Mouse (Mus musculus): ENCODE measurements at regions not wholly inside any gene's neighbourhood (a gene's known extent, or its start where the extent isn't known, plus 50 kb on each side); places are given as distances from the start of the nearest gene placed in this dataset.
A peak's percentile ranks its signal among the peaks of the same experiment; 100 is the strongest.

GRCm38 (mm10) chr16:95873297-95873696, 117.5 kb downstream of the Psmg1 start:
- peak; percentile 58 for DNase-seq

- DNase-seq = peak; percentile 99
Measured at GRCm38 (mm10) chr16:95872436-95872835, 118.3 kb downstream of the Psmg1 start.

- DNase-seq = peak; percentile 94
Measured at GRCm38 (mm10) chr16:95870291-95870690, 120.5 kb downstream of the Psmg1 start.

GRCm38 (mm10) chr16:95869501-95869900, 121.3 kb downstream of the Psmg1 start:
- DNase-seq = peak; percentile 89

- DNase-seq = no peak
Measured at GRCm38 (mm10) chr16:95868896-95869295, 121.9 kb downstream of the Psmg1 start.

- DNase-seq = peak; percentile 73
Measured at GRCm38 (mm10) chr16:95867516-95867915, 123.2 kb downstream of the Psmg1 start.

- peak; percentile 31 for DNase-seq
Measured at GRCm38 (mm10) chr16:95866866-95867420, 123.8 kb downstream of the Psmg1 start.

GRCm38 (mm10) chr16:95865603-95866002, 125.2 kb downstream of the Psmg1 start:
- DNase-seq = peak; percentile 53

GRCm38 (mm10) chr16:95864646-95865045, 126.1 kb downstream of the Psmg1 start:
- DNase-seq = peak; percentile 97

- peak; percentile 92 for DNase-seq
Measured at GRCm38 (mm10) chr16:95864106-95864505, 126.7 kb downstream of the Psmg1 start.

- no peak for DNase-seq
Measured at GRCm38 (mm10) chr16:95863565-95863964, 127.2 kb downstream of the Psmg1 start.

- DNase-seq = peak; percentile 99
Measured at GRCm38 (mm10) chr16:95862621-95863020, 128.1 kb downstream of the Psmg1 start.

- peak; percentile 100 for DNase-seq
Measured at GRCm38 (mm10) chr16:95861231-95861690, 129.5 kb downstream of the Psmg1 start.

- DNase-seq = no peak
Measured at GRCm38 (mm10) chr16:95860810-95861209, 129.9 kb downstream of the Psmg1 start.

GRCm38 (mm10) chr16:95860111-95860510, 130.6 kb downstream of the Psmg1 start:
- peak; percentile 94 for DNase-seq

GRCm38 (mm10) chr16:95857403-95857802, 133.4 kb downstream of the Psmg1 start:
- DNase-seq = no peak

GRCm38 (mm10) chr16:95855230-95855629, 135.5 kb downstream of the Psmg1 start:
- DNase-seq = peak; percentile 96

GRCm38 (mm10) chr16:95851907-95852306, 138.9 kb downstream of the Psmg1 start:
- DNase-seq = peak; percentile 97

- DNase-seq = peak; percentile 87
Measured at GRCm38 (mm10) chr16:95848555-95849082, 142.1 kb downstream of the Psmg1 start.

- peak; percentile 86 for DNase-seq
Measured at GRCm38 (mm10) chr16:95847765-95848483, 142.8 kb downstream of the Psmg1 start.

- DNase-seq = no peak
Measured at GRCm38 (mm10) chr16:95845323-95845860, 143.5 kb downstream of the Ets2 start.

GRCm38 (mm10) chr16:95844691-95845090, 142.8 kb downstream of the Ets2 start:
- DNase-seq = peak; percentile 92

- DNase-seq = peak; percentile 97
Measured at GRCm38 (mm10) chr16:95842766-95843165, 140.9 kb downstream of the Ets2 start.
